Mouse (Mus musculus): Measurements from ENCODE around the gene Nucb1.
A peak's percentile ranks its signal among the peaks of the same experiment; 100 is the strongest.

The Nucb1 gene

GRCm38 (mm10) chr7:45461781-45462180 is 48.4 kb downstream of the Nucb1 start:
- no peak for DNase-seq (ENCODE audit: low spot score in 2 of 2)

GRCm38 (mm10) chr7:45461326-45461725 is 48.9 kb downstream of the Nucb1 start:
- DNase-seq (ENCODE audit: low spot score in 2 of 2) = no peak

GRCm38 (mm10) chr7:45460860-45461314 is 49.3 kb downstream of the Nucb1 start:
- DNase-seq (ENCODE audit: low spot score in 2 of 2) = no peak

- DNase-seq (ENCODE audit: low spot score in 2 of 2) = no peak
Observed at GRCm38 (mm10) chr7:45460377-45460776, 49.8 kb downstream of the Nucb1 start.

- DNase-seq (ENCODE audit: low spot score in 2 of 2) = peak; percentile 96 to 98
Observed at GRCm38 (mm10) chr7:45459564-45460140, 50.6 kb downstream of the Nucb1 start, which contains the start of gene Ftl1. Ftl1 (minus strand) TSS chr7:45459884.

- peak; percentile 76 to 89 for DNase-seq (ENCODE audit: low spot score in 2 of 2)
Observed at GRCm38 (mm10) chr7:45458748-45459563, 51.2 kb downstream of the Nucb1 start.

- no peak for DNase-seq (ENCODE audit: low spot score in 2 of 2)
Observed at GRCm38 (mm10) chr7:45457204-45458060, 52.8 kb downstream of the Nucb1 start.

GRCm38 (mm10) chr7:45456721-45457203 is 53.4 kb downstream of the Nucb1 start:
- DNase-seq (ENCODE audit: low spot score in 2 of 2) = no peak

- no peak for DNase-seq (ENCODE audit: low spot score in 2 of 2)
Observed at GRCm38 (mm10) chr7:45455932-45456696, 54.1 kb downstream of the Nucb1 start.

GRCm38 (mm10) chr7:45454971-45455370 is 55.2 kb downstream of the Nucb1 start:
- no peak for DNase-seq (ENCODE audit: low spot score in 2 of 2)

GRCm38 (mm10) chr7:45451344-45451982 is 58.7 kb downstream of the Nucb1 start:
- DNase-seq (ENCODE audit: low spot score in 2 of 2) = peak; percentile 73 to 87

GRCm38 (mm10) chr7:45449974-45450373 is 60.2 kb downstream of the Nucb1 start:
- DNase-seq (ENCODE audit: low spot score in 2 of 2) = no peak

- DNase-seq (ENCODE audit: low spot score in 2 of 2) = no peak
Observed at GRCm38 (mm10) chr7:45447325-45447990, 62.7 kb downstream of the Nucb1 start.

GRCm38 (mm10) chr7:45446589-45446988 is 63.6 kb downstream of the Nucb1 start:
- no peak for DNase-seq (ENCODE audit: low spot score in 2 of 2)

- DNase-seq (ENCODE audit: low spot score in 2 of 2) = no peak
Observed at GRCm38 (mm10) chr7:45443526-45444420, 66.4 kb downstream of the Nucb1 start.

All from thymus, postnatal 10 days (tissue).